Mouse (Mus musculus) liver, embryonic 14 days (tissue): ENCODE measurements around the gene Dner. TPM values are rescaled to one million over a fixed set of nuclear protein-coding genes. Genes with fewer than 3 reads are reported as not detected.

Experiments used
- polyA plus RNA-seq: library from polyadenylated mRNA; depleted of rRNA; stranded (reverse); fragments of >200 nt; gene quantifications from 2 replicates; pipeline ENCODE4 v1.2.3, GENCODE M21; 2012; rRNA removed

Gene Dner
- polyA plus RNA-seq = 0.01 and 0.07 TPM in 2 replicates

GRCm38 (mm10) chr1:84695517-84696411 lies at the start of gene Dner:
Gene Dner (minus strand): TSS chr1:84696221.

GRCm38 (mm10) chr1:84363967-84364366 lies 332.1 kb downstream of the Dner start, which contains the start of gene Pid1:
Gene Pid1 (minus strand): TSS chr1:84364180.

Other genes starting within 250 kb of the Dner start
- gene Fbxo36, start 143.6 kb upstream of the Dner start, polyA plus RNA-seq = 3.6 and 4.4 TPM in 2 replicates
- gene Trip12, start 144.3 kb upstream of the Dner start, polyA plus RNA-seq = 28.9 and 35.6 TPM in 2 replicates
- not detected in 2 replicates for gene Slc16a14, start 238.9 kb upstream of the Dner start, polyA plus RNA-seq